9 mouse cellular contexts compared by ENCODE assay signal in genomic region chr2:68472921-68473320, GRCm38 (mm10). TPM values are rescaled to one million over a fixed set of nuclear protein-coding genes. Genes with fewer than 3 reads are reported as not detected.
A peak's percentile ranks its signal among the peaks of the same experiment; 100 is the strongest.
DNase-seq lines count a peak whose midpoint lies in the region; ATAC-seq and TF ChIP-seq lines count a peak whose summit lies in the region.
"Had no signal": no experiment of that assay in that cellular context is flagged by ENCODE, and none has a peak within 500 bp of the region (broad histone marks: within the 10 kb centered on the region; RNA-seq: fewer than 3 reads in every experiment).

No protein-coding gene starts in this region.

- 0 out of 2 replicates have a peak overlapping the region, but pooled peaks have one; percentile 90 for H3K9ac ChIP-seq in heart, embryonic 15.5 days
- no peak overlapping the region for H3K9ac ChIP-seq in lung, embryonic 15.5 days
- H3K9ac ChIP-seq in intestine, embryonic 15.5 days = no peak overlapping the region
- H3K9ac ChIP-seq in neural tube, embryonic 13.5 days = no peak overlapping the region

- peaks cover 17% of the 10 kb centered on the region for H3K4me1 ChIP-seq in heart, embryonic 15.5 days (replicated peaks)
- H3K4me1 ChIP-seq in lung, embryonic 15.5 days = peaks cover 17% of the 10 kb centered on the region
- peaks cover 3% of the 10 kb centered on the region; the same call in 1 of the 2 replicates for H3K4me1 ChIP-seq in lung, adult 2 months (ENCODE audit: control insufficient read depth, insufficient read depth, low read length)
- H3K4me1 ChIP-seq in intestine, embryonic 15.5 days (replicated peaks) = 0 out of 2 replicates have a peak, but pooled peaks cover 3% of the 10 kb centered on the region
- H3K4me1 ChIP-seq in neural tube, embryonic 13.5 days (replicated peaks) = peaks cover 29% of the 10 kb centered on the region

- H3K4me2 ChIP-seq in heart, embryonic 15.5 days = peak overlapping the region; percentile 83
- peak overlapping the region; percentile 95 for H3K4me2 ChIP-seq in lung, embryonic 15.5 days
- peak overlapping the region; percentile 96 for H3K4me2 ChIP-seq in intestine, embryonic 15.5 days (replicated peaks)
- peak overlapping the region; percentile 88 for H3K4me2 ChIP-seq in neural tube, embryonic 13.5 days

- ATAC-seq in heart, embryonic 15.5 days (replicated peaks; ENCODE audit: insufficient number of reproducible peaks, insufficient read depth, low FRiP score, low read depth) = no peak
- ATAC-seq in lung, embryonic 15.5 days (ENCODE audit: borderline replicate concordance, extremely low read depth, low FRiP score, low TSS enrichment) = no peak
- ATAC-seq in intestine, embryonic 15.5 days = no peak
- no peak for ATAC-seq in neural tube, embryonic 13.5 days (ENCODE audit: low read depth)

- DNase-seq in heart, adult 8-10 months (ENCODE audit: low spot score) = no peak
- DNase-seq in lung, adult 2 months = no peak
- no peak for DNase-seq in layer of hippocampus, adult 9-10 months (ENCODE audit: low spot score)
- DNase-seq: cerebellum, postnatal 25 days; layer of hippocampus, adult 9-11 months had no signal

- peak overlapping the region; percentile 95 for H3K27ac ChIP-seq in heart, embryonic 15.5 days
- peak overlapping the region; percentile 94 for H3K27ac ChIP-seq in lung, embryonic 15.5 days
- no peak overlapping the region for H3K27ac ChIP-seq in intestine, embryonic 15.5 days
- H3K27ac ChIP-seq in neural tube, embryonic 13.5 days (replicated peaks) = no peak overlapping the region

- peak overlapping the region; percentile 91 for H3K4me3 ChIP-seq in heart, embryonic 15.5 days
- H3K4me3 ChIP-seq in lung, embryonic 15.5 days = peak overlapping the region; percentile 79
- H3K4me3 ChIP-seq in lung, adult 2 months (replicated peaks; ENCODE audit: extremely low read depth, low read depth, low read length) = no peak overlapping the region
- H3K4me3 ChIP-seq in intestine, embryonic 15.5 days (replicated peaks) = no peak overlapping the region
- H3K4me3 ChIP-seq in neural tube, embryonic 13.5 days = peak overlapping the region; percentile 92

- H3K27me3 ChIP-seq in heart, embryonic 15.5 days = no peaks in the 10 kb centered on the region
- H3K27me3 ChIP-seq in lung, embryonic 15.5 days = no peaks in the 10 kb centered on the region
- no peaks in the 10 kb centered on the region for H3K27me3 ChIP-seq in intestine, embryonic 15.5 days (replicated peaks)
- H3K27me3 ChIP-seq in neural tube, embryonic 13.5 days = 0 out of 2 replicates have a peak, but pooled peaks cover 4% of the 10 kb centered on the region

- TF ChIP-seq CTCF in lung, adult 2 months (IDR thresholded peaks at IDR 0.05; ENCODE audit: insufficient read depth, low read length) = no peak

- H3K36me3 ChIP-seq in heart, embryonic 15.5 days = no peaks in the 10 kb centered on the region
- no peaks in the 10 kb centered on the region for H3K36me3 ChIP-seq in lung, embryonic 15.5 days
- no peaks in the 10 kb centered on the region for H3K36me3 ChIP-seq in intestine, embryonic 15.5 days
- no peaks in the 10 kb centered on the region for H3K36me3 ChIP-seq in neural tube, embryonic 13.5 days

- TF ChIP-seq POLR2A in lung, adult 2 months (IDR thresholded peaks at IDR 0.05; ENCODE audit: borderline replicate concordance, extremely low read depth, low read depth, low read length) = no peak

- no peaks in the 10 kb centered on the region for H3K9me3 ChIP-seq in heart, embryonic 15.5 days (replicated peaks)
- no peaks in the 10 kb centered on the region for H3K9me3 ChIP-seq in lung, embryonic 15.5 days
- no peaks in the 10 kb centered on the region for H3K9me3 ChIP-seq in intestine, embryonic 15.5 days
- no peaks in the 10 kb centered on the region for H3K9me3 ChIP-seq in neural tube, embryonic 13.5 days

- WGBS in heart, embryonic 15.5 days = 58% methylated on average over 4 of the region's 4 CpGs
- 34% methylated on average over 4 of the region's 4 CpGs for WGBS in lung, embryonic 15.5 days
- WGBS in lung, adult 2 months = 61% methylated on average over 4 of the region's 4 CpGs
- WGBS in intestine, embryonic 15.5 days = 39% methylated on average over 4 of the region's 4 CpGs
- 27% methylated on average over 4 of the region's 4 CpGs for WGBS in neural tube, embryonic 13.5 days

RNA-seq across cellular contexts. Expression of gene Stk39, which starts 0.9 kb away (rescaled TPM):
- 54.8 and 66.2 TPM in 2 replicates for polyA plus RNA-seq in heart, embryonic 15.5 days (2015; fragmentation: Nextera tagmentation; extraction: Ambion mirVana)
- total RNA-seq in heart, adult 8-10 months (2022) = 10 to 100 TPM; 63.7 to 93.6 (median 79.1) TPM
- 19.3 and 19.4 TPM in 2 replicates for polyA plus RNA-seq in lung, embryonic 15.5 days (2015; fragmentation: Nextera tagmentation; extraction: Ambion mirVana)
- 3.6 TPM in 2 replicates for polyA plus RNA-seq in lung, adult 2 months (2012; rRNA removed)
- polyA plus RNA-seq in intestine, embryonic 15.5 days (2015; fragmentation: Nextera tagmentation; extraction: Ambion mirVana) = 14.2 and 14.5 TPM in 2 replicates
- polyA plus RNA-seq in neural tube, embryonic 13.5 days (2015; fragmentation: Nextera tagmentation; extraction: Ambion mirVana) = 34.5 and 35.8 TPM in 2 replicates

Comparison
In these comparisons a context has a peak if more than half of its experiments do, and no peak if none do; other contexts are left out.
1. H3K4me3 ChIP-seq: peak in heart, embryonic 15.5 days (single experiment), lung, embryonic 15.5 days (single experiment) and neural tube, embryonic 13.5 days (single experiment); none in lung, adult 2 months (single experiment) and intestine, embryonic 15.5 days (single experiment).
2. H3K27ac ChIP-seq: peak in heart, embryonic 15.5 days (single experiment) and lung, embryonic 15.5 days (single experiment); none in intestine, embryonic 15.5 days (single experiment) and neural tube, embryonic 13.5 days (single experiment).
3. Peak in every context shown above with its lines, with median percentiles within 50 percentile points of each other: H3K4me2 ChIP-seq.